Mouse (Mus musculus): ENCODE data around the gene Prss53. TPM values are rescaled to one million over a fixed set of nuclear protein-coding genes. Genes with fewer than 3 reads are reported as not detected.
"Not testable (repeated sequence)": the region's sequence is repeated elsewhere in the genome, so short reads cannot be mapped to it uniquely, and the experiment has no call there.

Gene Prss53
- polyA plus RNA-seq, 2 experiments: 0.05 to 0.38 TPM

GRCm38 (mm10) chr7:127849973-127850875, 40.5 kb downstream of the Prss53 start:
- Histone ChIP-seq H3K9me3 (ENCODE audit: control insufficient read depth, low read length) (no peaks in the 10 kb centered on the region), H3K9ac (replicated peaks) (no peak overlapping the region), H3K36me3 (replicated peaks; ENCODE audit: control insufficient read depth, insufficient read depth, low read depth) (no peaks in the 10 kb centered on the region), H3K4me3 (ENCODE audit: insufficient read depth in 1 of 2, low read depth in 2 of 2, low read length in 2 of 2) (no peak overlapping the region), H3K27ac (no peak overlapping the region), H3K4me1 (replicated peaks; ENCODE audit: control insufficient read depth in 2 of 2, insufficient read depth in 2 of 2, low read length in 1 of 2) (0 out of 4 replicates have a peak, but pooled peaks cover 0 to 7% of the 10 kb centered on the region in 2 experiments), H3K27me3 (ENCODE audit: control insufficient read depth, insufficient read depth, low read length) (no peaks in the 10 kb centered on the region), H3K4me2 (ENCODE audit: low read depth) (no peak overlapping the region)
- WGBS (ENCODE audit: insufficient replicate concordance): 35% methylated on average over 6 of the region's 6 CpGs
- no peak for TF ChIP-seq EP300 (IDR thresholded peaks at IDR 0.05; ENCODE audit: low read depth)
- TF ChIP-seq CTCF (IDR thresholded peaks at IDR 0.05; ENCODE audit: low read depth): no peak
- no peak for DNase-seq (ENCODE audit: low read depth in 3 of 3, low spot score in 3 of 3)
- ATAC-seq (ENCODE audit: insufficient read depth): peak; percentile 51; the same call in 1 of the 2 replicates

GRCm38 (mm10) chr7:127842001-127842718, 48.6 kb downstream of the Prss53 start:
- peak overlapping the region; percentile 79 for H3K27ac ChIP-seq
- H3K9me3 ChIP-seq (ENCODE audit: control insufficient read depth, low read length): no peaks in the 10 kb centered on the region
- peak overlapping the region; percentile 76 to 85 for H3K4me3 ChIP-seq (ENCODE audit: insufficient read depth in 1 of 2, low read depth in 2 of 2, low read length in 2 of 2)
- ATAC-seq (ENCODE audit: insufficient read depth) (peak; percentile 54), DNase-seq (ENCODE audit: low read depth in 3 of 3, low spot score in 3 of 3) (peak; percentile 64 to 77 (median 70))
- H3K4me2 ChIP-seq (ENCODE audit: low read depth): peak overlapping the region; percentile 96
- H3K36me3 ChIP-seq (replicated peaks; ENCODE audit: control insufficient read depth, insufficient read depth, low read depth): no peaks in the 10 kb centered on the region; the same call in 1 of the 2 replicates
- WGBS (ENCODE audit: insufficient replicate concordance): under 1% methylated on average over 40 of the region's 40 CpGs
- H3K9ac ChIP-seq (replicated peaks): peak overlapping the region; percentile 76
- no peaks in the 10 kb centered on the region for H3K27me3 ChIP-seq (ENCODE audit: control insufficient read depth, insufficient read depth, low read length)
- TF ChIP-seq EP300 (IDR thresholded peaks at IDR 0.05; ENCODE audit: low read depth): no peak
- no peak for TF ChIP-seq CTCF (IDR thresholded peaks at IDR 0.05; ENCODE audit: low read depth)
- peaks cover 9 to 10% of the 10 kb centered on the region in 2 experiments for H3K4me1 ChIP-seq (replicated peaks; ENCODE audit: control insufficient read depth in 2 of 2, insufficient read depth in 2 of 2, low read length in 1 of 2)

GRCm38 (mm10) chr7:127841340-127842000, 49.3 kb downstream of the Prss53 start:
- Histone ChIP-seq H3K4me1 (replicated peaks; ENCODE audit: control insufficient read depth in 2 of 2, insufficient read depth in 2 of 2, low read length in 1 of 2) (peaks cover 9 to 10% of the 10 kb centered on the region in 2 experiments), H3K9me3 (ENCODE audit: control insufficient read depth, low read length) (no peaks in the 10 kb centered on the region), H3K9ac (replicated peaks) (peak overlapping the region; percentile 76), H3K4me3 (ENCODE audit: insufficient read depth in 1 of 2, low read depth in 2 of 2, low read length in 2 of 2) (peak overlapping the region; percentile 76 to 85), H3K27me3 (ENCODE audit: control insufficient read depth, insufficient read depth, low read length) (no peaks in the 10 kb centered on the region), H3K27ac (peak overlapping the region; percentile 79), H3K36me3 (replicated peaks; ENCODE audit: control insufficient read depth, insufficient read depth, low read depth) (no peaks in the 10 kb centered on the region; the same call in 1 of the 2 replicates), H3K4me2 (ENCODE audit: low read depth) (peak overlapping the region; percentile 96)
- DNase-seq (ENCODE audit: low read depth in 3 of 3, low spot score in 3 of 3): peak; percentile 72 to 77 (median 77)
- WGBS (ENCODE audit: insufficient replicate concordance): under 1% methylated on average over 46 of the region's 46 CpGs
- peak; percentile 86 for ATAC-seq (ENCODE audit: insufficient read depth)
- TF ChIP-seq CTCF (IDR thresholded peaks at IDR 0.05; ENCODE audit: low read depth) (no peak), EP300 (IDR thresholded peaks at IDR 0.05; ENCODE audit: low read depth) (no peak)

- ATAC-seq (ENCODE audit: insufficient read depth) (peak; percentile 18; the same call in 1 of the 2 replicates), DNase-seq (ENCODE audit: low read depth in 3 of 3, low spot score in 3 of 3) (peak in 2 of 3 experiments; percentile 34 to 36)
- Histone ChIP-seq H3K4me1 (replicated peaks; ENCODE audit: control insufficient read depth in 2 of 2, insufficient read depth in 2 of 2, low read length in 1 of 2) (peaks cover 9 to 10% of the 10 kb centered on the region in 2 experiments), H3K9ac (replicated peaks) (peak overlapping the region; percentile 76), H3K4me3 (ENCODE audit: insufficient read depth in 1 of 2, low read depth in 2 of 2, low read length in 2 of 2) (peak overlapping the region; percentile 76 to 85), H3K27me3 (ENCODE audit: control insufficient read depth, insufficient read depth, low read length) (no peaks in the 10 kb centered on the region), H3K36me3 (replicated peaks; ENCODE audit: control insufficient read depth, insufficient read depth, low read depth) (no peaks in the 10 kb centered on the region; the same call in 1 of the 2 replicates), H3K9me3 (ENCODE audit: control insufficient read depth, low read length) (no peaks in the 10 kb centered on the region), H3K4me2 (ENCODE audit: low read depth) (peak overlapping the region; percentile 96), H3K27ac (peak overlapping the region; percentile 79)
- TF ChIP-seq CTCF (IDR thresholded peaks at IDR 0.05; ENCODE audit: low read depth): no peak
- WGBS (ENCODE audit: insufficient replicate concordance): 5% methylated on average over 15 of the region's 15 CpGs
Measured at GRCm38 (mm10) chr7:127840886-127841285, 49.9 kb downstream of the Prss53 start.

DNA sequence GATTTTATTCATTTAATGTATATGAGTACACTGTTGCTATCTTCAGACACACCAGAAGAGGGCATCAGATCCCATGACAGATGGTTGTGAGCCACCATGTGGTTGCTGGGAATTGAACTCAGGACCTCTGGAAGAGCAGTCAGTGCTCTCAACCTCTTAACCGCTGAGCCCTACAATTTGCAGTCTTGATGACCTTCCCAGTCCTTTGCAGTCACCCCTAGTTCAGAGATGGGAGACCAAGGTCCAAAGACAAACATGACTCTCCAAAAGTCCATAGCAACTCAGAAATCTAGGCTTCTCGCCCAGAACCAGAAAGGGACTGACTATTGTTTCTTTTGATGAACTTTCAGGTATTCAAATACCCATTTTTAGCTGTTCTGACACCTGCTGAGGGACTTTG, 50.7 kb downstream of the Prss53 start:
- not testable (repeated sequence) for DNase-seq (ENCODE audit: low read depth in 3 of 3, low spot score in 3 of 3); ATAC-seq (ENCODE audit: insufficient read depth); H3K27me3 ChIP-seq (ENCODE audit: control insufficient read depth, insufficient read depth, low read length); H3K9ac ChIP-seq (replicated peaks); H3K4me3 ChIP-seq (ENCODE audit: insufficient read depth in 1 of 2, low read depth in 2 of 2, low read length in 2 of 2); H3K9me3 ChIP-seq (ENCODE audit: control insufficient read depth, low read length); H3K36me3 ChIP-seq (replicated peaks; ENCODE audit: control insufficient read depth, insufficient read depth, low read depth); H3K4me2 ChIP-seq (ENCODE audit: low read depth); H3K27ac ChIP-seq
- 75% methylated on average over 2 of the region's 2 CpGs for WGBS (ENCODE audit: insufficient replicate concordance)
- H3K4me1 ChIP-seq (replicated peaks; ENCODE audit: control insufficient read depth in 2 of 2, insufficient read depth in 2 of 2, low read length in 1 of 2): peaks cover 9 to 10% of the 10 kb centered on the region in 2 experiments

DNA sequence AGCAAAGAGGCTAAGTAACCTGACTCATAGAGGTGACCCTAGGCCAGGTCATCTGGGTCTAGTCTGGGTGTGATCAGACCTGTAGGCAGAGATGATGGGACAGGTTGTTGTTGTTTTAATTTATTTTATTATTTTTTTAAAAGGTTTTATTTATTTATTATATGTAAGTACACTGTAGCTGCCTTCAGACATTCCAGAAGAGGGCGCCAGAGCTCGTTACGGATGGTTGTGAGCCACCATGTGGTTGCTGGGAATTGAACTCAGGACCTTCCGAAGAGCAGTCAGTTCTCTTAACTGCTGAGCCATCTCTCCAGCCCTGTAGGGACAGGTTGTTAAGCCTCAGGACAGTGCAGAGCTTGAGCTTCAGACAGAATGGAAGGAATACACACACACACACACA, 52.9 kb downstream of the Prss53 start:
- H3K4me1 ChIP-seq (replicated peaks; ENCODE audit: control insufficient read depth in 2 of 2, insufficient read depth in 2 of 2, low read length in 1 of 2): peaks cover 9 to 10% of the 10 kb centered on the region in 2 experiments
- ATAC-seq (ENCODE audit: insufficient read depth); H3K9ac ChIP-seq (replicated peaks); H3K4me2 ChIP-seq (ENCODE audit: low read depth); H3K9me3 ChIP-seq (ENCODE audit: control insufficient read depth, low read length); H3K4me3 ChIP-seq (ENCODE audit: insufficient read depth in 1 of 2, low read depth in 2 of 2, low read length in 2 of 2); H3K36me3 ChIP-seq (replicated peaks; ENCODE audit: control insufficient read depth, insufficient read depth, low read depth); DNase-seq (ENCODE audit: low read depth in 3 of 3, low spot score in 3 of 3); H3K27ac ChIP-seq; H3K27me3 ChIP-seq (ENCODE audit: control insufficient read depth, insufficient read depth, low read length): not testable (repeated sequence)
- 72% methylated on average over 4 of the region's 4 CpGs for WGBS (ENCODE audit: insufficient replicate concordance)

All from liver, embryonic 14.5 days (tissue).